Mouse (Mus musculus): ENCODE results near the gene Gm36210. TPM values are rescaled to one million over a fixed set of nuclear protein-coding genes. Genes with fewer than 3 reads are reported as not detected.

The Gm36210 gene
- total RNA-seq, 4 experiments from 2014 or later, result 0.29 to 0.81 (median 0.48) TPM; not detected in 1

DNA sequence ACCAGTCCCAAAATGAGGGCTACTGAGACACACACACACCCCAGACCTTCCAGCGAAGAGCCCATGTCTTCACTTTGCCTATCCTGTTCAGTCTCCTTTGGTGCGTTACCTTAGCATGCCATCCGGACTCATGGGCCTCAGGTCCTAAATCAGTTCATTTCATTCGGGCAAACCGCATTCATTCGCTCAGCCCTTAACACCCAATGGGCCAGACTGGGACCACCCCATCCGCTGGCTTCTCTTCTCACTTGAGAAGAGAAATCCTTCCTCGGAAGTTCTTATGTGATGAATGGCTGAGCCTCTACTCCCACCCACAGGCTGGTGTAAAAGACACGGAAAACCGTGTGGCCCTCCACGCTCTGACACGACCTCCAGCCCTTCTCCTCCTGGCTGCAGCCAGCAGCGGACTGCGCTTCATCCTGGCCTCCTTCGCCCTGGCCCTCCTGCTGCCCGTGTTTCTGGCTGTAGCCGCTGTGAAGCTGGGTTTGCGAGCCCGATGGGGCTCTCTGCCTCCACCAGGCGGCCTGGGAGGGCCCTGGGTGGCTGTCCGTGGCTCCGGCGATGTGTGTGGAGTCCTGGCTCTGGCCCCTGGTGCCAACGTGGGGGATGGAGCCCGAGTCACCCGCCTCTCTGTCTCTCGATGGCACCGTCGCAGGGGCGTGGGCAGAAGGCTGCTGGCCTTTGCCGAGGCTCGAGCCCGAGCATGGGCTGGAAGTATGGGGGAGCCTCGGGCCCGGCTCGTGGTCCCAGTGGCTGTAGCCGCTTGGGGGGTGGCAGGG lies 17.5 kb upstream of the Gm36210 start:
- peak; percentile 18 to 50 for DNase-seq (ENCODE audit: low spot score in 2 of 2)

- peak; percentile 17 to 43 for DNase-seq (ENCODE audit: low spot score in 2 of 2)
Measured at GRCm38 (mm10) chr7:4922931-4923565, 16.7 kb upstream of the Gm36210 start.

GRCm38 (mm10) chr7:4922508-4922907 lies 16.2 kb upstream of the Gm36210 start:
- peak; percentile 39 to 54 for DNase-seq (ENCODE audit: low spot score in 2 of 2)

DNA sequence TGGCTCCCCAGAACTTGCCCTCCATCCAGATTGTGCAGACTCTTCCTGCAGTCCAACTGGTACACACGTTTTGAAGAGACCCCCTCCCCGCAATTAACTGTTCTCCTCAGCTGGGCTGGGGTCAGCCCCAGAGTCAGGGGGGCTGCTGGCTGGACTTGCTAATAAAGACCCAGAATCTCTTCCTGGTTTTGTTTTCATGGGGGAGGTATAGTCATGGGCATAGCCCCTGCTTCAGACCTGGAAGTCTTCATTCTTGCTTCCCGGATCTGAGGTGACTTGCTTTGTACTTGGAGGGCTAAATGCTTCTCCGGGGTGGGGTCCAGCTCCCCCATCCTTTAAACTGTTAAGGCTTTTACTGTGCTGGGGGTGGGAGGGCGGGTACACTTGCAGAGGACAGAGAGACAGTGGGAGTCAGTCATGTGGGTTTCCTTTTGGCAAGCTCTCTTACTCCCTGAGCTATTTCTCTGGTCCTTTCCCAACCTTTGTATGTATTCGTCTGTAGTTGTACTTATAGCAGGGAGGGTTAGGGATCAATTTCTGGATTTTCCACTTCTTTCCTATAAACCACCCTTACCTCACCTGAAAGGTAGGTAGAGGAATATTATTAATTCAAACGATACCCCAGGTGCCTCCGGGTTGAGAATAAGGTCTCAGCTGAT lies 15.6 kb upstream of the Gm36210 start, which contains the start of gene Nat14:
TSS of gene Nat14 (plus strand) at position 205 of the 659 bp plus-strand sequence.
- no peak for DNase-seq (ENCODE audit: low spot score in 2 of 2)

DNA sequence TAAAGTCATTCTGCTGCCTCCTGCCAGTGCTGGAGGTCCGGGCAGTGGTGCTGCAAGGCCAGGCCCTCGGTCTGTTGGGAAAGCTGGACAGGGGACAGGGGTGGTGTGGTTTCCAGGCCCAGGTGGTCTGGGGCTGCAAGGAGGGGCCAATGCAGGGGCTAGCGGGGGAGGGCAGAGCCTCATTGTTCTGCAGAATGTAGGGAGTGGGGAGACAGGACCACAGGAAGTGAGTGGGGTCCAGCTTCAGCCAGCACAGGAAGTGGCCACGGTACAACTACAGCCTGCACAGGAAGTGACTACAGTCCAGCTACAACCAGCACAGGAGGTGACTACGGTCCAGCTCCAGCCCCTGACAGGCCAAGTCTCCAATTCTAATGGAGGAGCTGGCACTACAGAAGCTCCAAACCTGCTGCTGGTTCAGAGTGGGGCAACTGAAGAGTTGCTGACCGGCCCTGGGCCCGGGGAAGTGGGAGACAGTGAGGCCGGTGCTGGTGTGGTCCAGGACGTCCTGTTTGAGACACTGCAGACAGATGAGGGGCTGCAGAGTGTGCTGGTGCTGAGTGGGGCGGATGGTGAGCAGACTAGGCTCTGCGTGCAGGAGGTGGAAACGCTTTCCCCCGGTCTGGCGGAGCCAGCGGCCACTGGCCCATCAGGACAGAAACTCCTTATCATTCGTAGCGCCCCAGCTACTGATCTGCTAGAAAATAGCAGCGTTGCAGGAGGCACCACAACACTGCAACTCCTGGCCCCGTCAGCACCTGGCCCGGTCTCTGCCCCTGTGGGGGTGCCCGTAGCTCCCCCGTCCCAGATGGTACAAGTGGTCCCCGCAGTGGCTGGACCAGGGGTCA lies 14.9 kb upstream of the Gm36210 start:
- peak in 1 of 2 experiments; percentile 2 for DNase-seq (ENCODE audit: low spot score in 2 of 2)

GRCm38 (mm10) chr7:4920496-4920895 lies 14.2 kb upstream of the Gm36210 start:
- DNase-seq (ENCODE audit: low spot score in 2 of 2), result peak in 1 of 2 experiments; percentile 2

DNA sequence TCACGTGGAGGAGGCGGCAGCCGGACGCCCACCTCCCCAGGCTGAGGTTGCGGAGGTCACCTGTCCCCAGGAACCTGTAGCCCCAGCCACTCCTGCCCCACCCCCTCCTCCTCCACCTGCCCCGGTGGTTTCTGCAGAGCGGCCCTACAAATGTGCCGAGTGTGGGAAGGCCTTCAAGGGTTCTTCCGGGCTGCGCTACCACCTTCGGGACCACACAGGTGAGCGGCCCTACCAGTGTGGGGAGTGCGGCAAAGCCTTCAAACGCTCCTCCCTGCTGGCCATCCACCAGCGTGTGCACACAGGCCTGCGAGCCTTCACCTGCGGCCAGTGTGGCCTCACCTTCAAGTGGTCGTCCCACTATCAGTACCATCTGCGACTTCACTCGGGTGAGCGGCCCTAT lies 13.7 kb upstream of the Gm36210 start:
- no peak for DNase-seq (ENCODE audit: low spot score in 2 of 2)

GRCm38 (mm10) chr7:4919096-4919495 lies 12.8 kb upstream of the Gm36210 start:
- peak in 1 of 2 experiments; percentile 2 for DNase-seq (ENCODE audit: low spot score in 2 of 2)

DNA sequence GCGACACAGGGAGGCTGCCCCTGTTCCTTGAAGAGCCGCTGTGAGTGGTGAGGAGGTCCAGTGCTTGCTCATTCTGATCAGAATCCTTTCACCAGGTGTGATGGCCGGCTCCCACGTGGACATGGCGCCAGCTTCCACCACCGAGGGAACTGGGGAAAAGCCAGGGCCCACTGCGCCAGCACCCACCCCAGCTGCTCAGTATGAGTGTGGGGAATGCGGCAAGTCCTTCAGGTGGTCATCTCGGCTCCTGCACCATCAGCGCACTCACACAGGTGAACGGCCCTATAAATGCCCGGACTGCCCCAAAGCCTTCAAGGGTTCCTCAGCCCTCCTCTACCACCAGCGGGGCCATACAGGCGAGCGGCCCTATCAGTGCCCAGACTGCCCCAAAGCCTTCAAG lies 12.4 kb upstream of the Gm36210 start:
- no peak for DNase-seq (ENCODE audit: low spot score in 2 of 2)

- DNase-seq (ENCODE audit: low spot score in 2 of 2), result peak in 1 of 2 experiments; percentile 1
Measured at GRCm38 (mm10) chr7:4917494-4917893, 11.2 kb upstream of the Gm36210 start.

DNA sequence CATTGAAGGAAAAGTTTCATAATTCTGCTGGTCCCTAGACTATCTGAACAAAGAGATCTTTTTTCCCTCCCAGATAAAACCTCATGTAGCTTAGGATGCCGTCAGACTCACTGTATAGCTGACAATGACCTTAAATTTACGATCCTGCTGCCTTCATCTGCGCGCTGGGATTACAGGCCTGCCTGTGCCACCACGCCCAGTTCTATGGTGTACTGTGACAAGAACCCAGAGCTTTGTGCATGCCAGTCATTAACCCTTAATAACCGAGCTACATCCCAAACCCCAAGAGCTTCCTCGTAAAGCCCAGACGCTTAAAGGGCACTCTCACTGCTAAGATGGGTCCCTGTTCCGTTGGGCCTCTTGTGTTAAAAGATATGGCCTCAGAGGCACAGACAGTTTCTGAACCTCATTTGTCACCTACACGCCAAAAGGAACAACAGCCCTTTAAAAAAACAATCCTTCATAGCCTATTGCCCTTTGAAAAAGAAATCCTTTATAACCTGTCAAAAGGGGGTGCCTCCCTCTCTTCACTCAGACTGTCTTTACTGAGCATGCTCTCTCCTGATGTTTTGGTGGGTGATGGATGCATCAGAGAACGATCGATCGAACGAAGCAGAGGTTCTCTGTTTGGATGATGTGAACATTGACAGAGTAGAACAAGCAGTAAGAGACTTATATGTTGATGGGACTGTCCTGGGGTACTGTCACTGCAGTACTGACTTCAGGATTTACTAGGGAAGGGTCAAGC lies 9.5 kb upstream of the Gm36210 start:
- no peak for DNase-seq (ENCODE audit: low spot score in 2 of 2)

- DNase-seq (ENCODE audit: low spot score in 2 of 2), result peak; percentile 88 to 89
Measured at GRCm38 (mm10) chr7:4915007-4915665, 8.8 kb upstream of the Gm36210 start, which contains the start of gene Zfp628. Zfp628 (plus strand) TSS chr7:4915217.

DNA sequence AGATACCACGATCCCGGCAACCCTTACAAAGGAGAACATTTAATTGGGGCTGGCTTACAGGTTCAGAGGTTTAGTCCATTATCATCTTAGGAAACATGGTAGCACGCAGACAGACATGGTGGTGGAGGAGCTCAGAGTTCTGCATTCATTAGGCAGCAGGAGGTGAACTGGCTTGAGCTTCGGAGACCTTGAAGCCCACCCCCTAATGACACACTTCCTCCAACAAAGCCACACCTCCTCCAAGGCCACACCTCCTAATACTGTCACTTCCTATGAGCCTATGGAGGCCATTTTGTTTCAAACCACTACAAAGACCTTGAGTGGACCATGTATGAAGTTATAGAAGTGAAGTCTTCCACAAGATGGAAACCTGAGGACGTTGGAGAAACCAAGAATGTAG lies 5.9 kb upstream of the Gm36210 start:
- no peak for DNase-seq (ENCODE audit: low spot score in 2 of 2)

- DNase-seq (ENCODE audit: low spot score in 2 of 2), result peak in 1 of 2 experiments; percentile 56
Measured at GRCm38 (mm10) chr7:4911561-4911960, 5.2 kb upstream of the Gm36210 start.

DNA sequence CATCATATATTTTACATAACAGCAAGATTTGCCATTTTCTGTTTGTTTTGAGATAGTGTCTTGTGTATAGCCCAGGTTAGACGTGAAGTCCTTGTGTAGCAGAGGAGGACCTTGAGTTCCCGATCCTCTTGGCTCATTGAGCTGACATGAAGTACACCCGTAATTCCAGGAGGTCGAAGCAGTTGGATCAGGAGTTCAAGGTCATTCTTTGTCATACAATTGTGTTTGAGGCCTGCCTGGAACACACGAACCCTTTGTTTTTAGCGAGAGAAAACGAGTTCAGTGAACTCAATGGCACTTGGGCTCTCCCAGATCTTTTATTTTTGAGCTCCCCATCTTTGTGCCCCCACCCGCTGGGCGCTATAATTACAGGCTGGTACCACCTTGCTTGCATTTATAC lies 3.9 kb downstream of the Gm36210 start:
- DNase-seq (ENCODE audit: low spot score in 2 of 2), result no peak

- no peak for DNase-seq (ENCODE audit: low spot score in 2 of 2)
Measured at GRCm38 (mm10) chr7:4901171-4901570, 5.1 kb downstream of the Gm36210 start.

GRCm38 (mm10) chr7:4900523-4900851 lies 5.8 kb downstream of the Gm36210 start:
- DNase-seq (ENCODE audit: low spot score in 2 of 2), result no peak

- DNase-seq (ENCODE audit: low spot score in 2 of 2), result no peak
Measured at GRCm38 (mm10) chr7:4899649-4900522, 6.4 kb downstream of the Gm36210 start.
